In genomic region chr17:46298220-46298913, GRCm38 (mm10) we compare ENCODE assay signal across 8 mouse cellular contexts. TPM values are rescaled to one million over a fixed set of nuclear protein-coding genes. Genes with fewer than 3 reads are reported as not detected.
DNase-seq lines count a peak whose midpoint lies in the region; ATAC-seq and TF ChIP-seq lines count a peak whose summit lies in the region.

No protein-coding gene starts in this region.

- no peak for TF ChIP-seq POLR2A in lung, adult 2 months (IDR thresholded peaks at IDR 0.05; ENCODE audit: borderline replicate concordance, extremely low read depth, low read depth, low read length)

- no peaks in the 10 kb centered on the region for H3K9me3 ChIP-seq in forebrain, embryonic 16.5 days (ENCODE audit: control insufficient read depth, low read length)

- WGBS in forebrain, embryonic 16.5 days = 0% methylated on average over 41 of the region's 48 CpGs
- WGBS in lung, adult 2 months = 1% methylated on average over 47 of the region's 48 CpGs

- H3K36me3 ChIP-seq in forebrain, embryonic 16.5 days (ENCODE audit: control insufficient read depth, insufficient read depth) = no peaks in the 10 kb centered on the region

- DNase-seq in ES-CJ7 (ENCODE audit: low read depth, low spot score) = peak; percentile 88
- peak; percentile 73 for DNase-seq in cerebellum, adult 11-12 months
- peak; percentile 87 to 90 for DNase-seq in heart, postnatal 36 days
- DNase-seq in layer of hippocampus, adult 18-20 months (ENCODE audit: low spot score in 2 of 2) = peak; percentile 70 to 87
- peak; percentile 88 for DNase-seq in lung, adult 2 months
- peak; percentile 46 to 50 for DNase-seq in thymus, adult 18-20 months

- peak; percentile 85 for TF ChIP-seq CTCF in lung, adult 2 months (IDR thresholded peaks at IDR 0.05; ENCODE audit: insufficient read depth, low read length)

- H3K4me1 ChIP-seq in forebrain, embryonic 16.5 days (replicated peaks; ENCODE audit: control insufficient read depth, insufficient read depth, low read length) = peaks cover 20% of the 10 kb centered on the region
- H3K4me1 ChIP-seq in lung, adult 2 months (ENCODE audit: control insufficient read depth, insufficient read depth, low read length) = peaks cover 5% of the 10 kb centered on the region; the same call in 1 of the 2 replicates

- ATAC-seq in forebrain, embryonic 16.5 days = peak; percentile 69
- peak; percentile 71 for ATAC-seq in neutrophil, adult 5-6 weeks (ENCODE audit: extremely low read depth, insufficient number of reproducible peaks, low FRiP score, poor library complexity, severe bottlenecking)

- H3K4me3 ChIP-seq in forebrain, embryonic 16.5 days (replicated peaks; ENCODE audit: low read length) = peak overlapping the region; percentile 77
- H3K4me3 ChIP-seq in lung, adult 2 months (replicated peaks; ENCODE audit: extremely low read depth, low read depth, low read length) = peak overlapping the region; percentile 19

- H3K27me3 ChIP-seq in forebrain, embryonic 16.5 days (replicated peaks; ENCODE audit: control insufficient read depth, insufficient read depth, low read length) = peaks cover 24% of the 10 kb centered on the region

- intact Hi-C loops in heart, postnatal 36 days (cut with DNase I) = loop anchor here (1.0 kb wide), 1 partner anchor 32 kb away; no protein-coding TSS in a partner anchor

- H3K4me2 ChIP-seq in forebrain, embryonic 16.5 days (ENCODE audit: low read length) = peak overlapping the region; percentile 98

- H3K9ac ChIP-seq in forebrain, embryonic 16.5 days (replicated peaks; ENCODE audit: low read depth, low read length) = peak overlapping the region; percentile 76

- peak overlapping the region; percentile 53 for H3K27ac ChIP-seq in forebrain, embryonic 16.5 days (ENCODE audit: low read length)

RNA-seq across cellular contexts. Expression of gene Dlk2, which starts 1.1 kb away (rescaled TPM):
- polyA plus RNA-seq in forebrain, embryonic 16.5 days (2015; fragmentation: Nextera tagmentation; extraction: Ambion mirVana) = 8.6 and 13.0 TPM in 2 replicates
- total RNA-seq in heart, postnatal 36 days (2021) = under 1 TPM; 0.39 to 0.60 TPM
- 10 to 100 TPM; 47.4 to 49.0 TPM for total RNA-seq in layer of hippocampus, adult 18-20 months (2021)
- polyA plus RNA-seq in lung, adult 2 months (2012; rRNA removed) = 0.54 and 3.1 TPM in 2 replicates
- total RNA-seq in neutrophil, adult 5-6 weeks (2017) = not detected in 2 replicates

RNA-seq across cellular contexts. Expression of gene Tjap1, which starts 15.5 kb away (rescaled TPM):
- 31.4 and 35.5 TPM in 2 replicates for polyA plus RNA-seq in forebrain, embryonic 16.5 days (2015; fragmentation: Nextera tagmentation; extraction: Ambion mirVana)
- 10 to 100 TPM; 33.8 to 43.6 TPM for total RNA-seq in heart, postnatal 36 days (2021)
- 10 to 100 TPM; 44.1 to 47.2 TPM for total RNA-seq in layer of hippocampus, adult 18-20 months (2021)
- polyA plus RNA-seq in lung, adult 2 months (2012; rRNA removed) = 45.2 TPM in 2 replicates
- 17.2 and 17.8 TPM in 2 replicates for total RNA-seq in neutrophil, adult 5-6 weeks (2017)

RNA-seq across cellular contexts. Expression of gene Abcc10, which starts 29.8 kb away (rescaled TPM):
- 7.2 and 8.1 TPM in 2 replicates for polyA plus RNA-seq in forebrain, embryonic 16.5 days (2015; fragmentation: Nextera tagmentation; extraction: Ambion mirVana)
- total RNA-seq in heart, postnatal 36 days (2021) = 1 to 10 TPM; 3.8 to 4.9 TPM
- total RNA-seq in layer of hippocampus, adult 18-20 months (2021) = 1 to 10 TPM; 7.7 to 8.6 TPM
- polyA plus RNA-seq in lung, adult 2 months (2012; rRNA removed) = 13.1 and 15.1 TPM in 2 replicates
- total RNA-seq in neutrophil, adult 5-6 weeks (2017) = 3.1 and 3.4 TPM in 2 replicates

RNA-seq across cellular contexts. Expression of gene Lrrc73, which starts 45.0 kb away (rescaled TPM):
- polyA plus RNA-seq in forebrain, embryonic 16.5 days (2015; fragmentation: Nextera tagmentation; extraction: Ambion mirVana) = 9.6 and 12.6 TPM in 2 replicates
- total RNA-seq in heart, postnatal 36 days (2021) = under 1 TPM; 0.22 to 0.30 TPM
- total RNA-seq in layer of hippocampus, adult 18-20 months (2021) = 10 to 100 TPM; 62.4 to 68.0 TPM
- polyA plus RNA-seq in lung, adult 2 months (2012; rRNA removed) = 6.8 TPM in 2 replicates
- total RNA-seq in neutrophil, adult 5-6 weeks (2017) = 0.74 and 1.3 TPM in 2 replicates

RNA-seq across cellular contexts. Expression of gene Yipf3, which starts 50.5 kb away (rescaled TPM):
- 88.5 and 91.6 TPM in 2 replicates for polyA plus RNA-seq in forebrain, embryonic 16.5 days (2015; fragmentation: Nextera tagmentation; extraction: Ambion mirVana)
- 10 to 100 TPM; 83.3 to 86.2 TPM for total RNA-seq in heart, postnatal 36 days (2021)
- total RNA-seq in layer of hippocampus, adult 18-20 months (2021) = 10 to 100 TPM; 85.0 to 99.1 TPM
- 208 and 209 TPM in 2 replicates for polyA plus RNA-seq in lung, adult 2 months (2012; rRNA removed)
- 59.1 and 61.4 TPM in 2 replicates for total RNA-seq in neutrophil, adult 5-6 weeks (2017)

Comparison
In these comparisons a context has a peak if more than half of its experiments do, and no peak if none do; other contexts are left out.
1. Peak in every context shown above with its lines: DNase-seq, ATAC-seq, H3K4me3 ChIP-seq and H3K27ac ChIP-seq.
2. RNA of gene Dlk2, which starts 1.1 kb away (total RNA-seq): 47.4 to 49.0 TPM in layer of hippocampus, adult 18-20 months; 0.39 to 0.60 TPM in heart, postnatal 36 days and not detected in neutrophil, adult 5-6 weeks; every median in the first group is over 10 times any median in the second.